Comparison of ENCODE assay signal across 26 mouse cellular contexts in genomic region chr3:53701940-53702339, GRCm38 (mm10). TPM values are rescaled to one million over a fixed set of nuclear protein-coding genes. Genes with fewer than 3 reads are reported as not detected.
"Had no signal": no experiment of that assay in that cellular context is flagged by ENCODE, and none has a peak within 500 bp of the region (broad histone marks: within the 10 kb centered on the region; RNA-seq: fewer than 3 reads in every experiment).

No protein-coding gene starts in this region.

- H3K4me3 ChIP-seq: layer of hippocampus, adult 2 months; limb, embryonic 10.5 days; limb, embryonic 13.5 days; liver, embryonic 12.5 days; liver, embryonic 15.5 days; lung, embryonic 15.5 days; megakaryocyte, embryonic 14.5 days; midbrain, embryonic 10.5 days; midbrain, embryonic 13.5 days; stomach, embryonic 15.5 days had no signal

- H3K9ac ChIP-seq: limb, embryonic 13.5 days; liver, embryonic 12.5 days; liver, embryonic 15.5 days; lung, embryonic 15.5 days; midbrain, embryonic 13.5 days; stomach, embryonic 15.5 days had no signal

- H3K4me1 ChIP-seq: liver, embryonic 12.5 days; liver, embryonic 15.5 days; lung, embryonic 15.5 days; megakaryocyte, embryonic 14.5 days; stomach, embryonic 15.5 days had no signal

- H3K36me3 ChIP-seq: limb, embryonic 10.5 days; limb, embryonic 13.5 days; liver, embryonic 12.5 days; liver, embryonic 15.5 days; lung, embryonic 15.5 days; midbrain, embryonic 10.5 days; midbrain, embryonic 13.5 days; stomach, embryonic 15.5 days had no signal

- H3K27me3 ChIP-seq: limb, embryonic 13.5 days; liver, embryonic 12.5 days; liver, embryonic 15.5 days; lung, embryonic 15.5 days; megakaryocyte, embryonic 14.5 days; midbrain, embryonic 13.5 days; stomach, embryonic 15.5 days had no signal

- H3K4me2 ChIP-seq: limb, embryonic 13.5 days; liver, embryonic 12.5 days; liver, embryonic 15.5 days; lung, embryonic 15.5 days; midbrain, embryonic 13.5 days; stomach, embryonic 15.5 days had no signal

- DNase-seq: kidney, adult 9 months; kidney, postnatal 25 days; layer of hippocampus, adult 9-11 months; liver; lung, adult 18-20 months; lung, postnatal 10 days; lung, postnatal 36 days; right cerebral cortex, adult 18-20 months; right cerebral cortex, postnatal 14 days; right cerebral cortex, postnatal 4 days; thymus, adult 2 months; thymus, postnatal 14 days; thymus, postnatal 4 days had no signal

- ATAC-seq: liver, embryonic 12.5 days; midbrain, embryonic 13.5 days; midbrain, embryonic 16.5 days had no signal

- H3K27ac ChIP-seq: kidney, postnatal 0 days; layer of hippocampus, adult 2 months; limb, embryonic 10.5 days; limb, embryonic 13.5 days; liver, embryonic 12.5 days; liver, embryonic 15.5 days; lung, embryonic 15.5 days; midbrain, embryonic 10.5 days; midbrain, embryonic 13.5 days; stomach, embryonic 15.5 days had no signal

- H3K9me3 ChIP-seq: limb, embryonic 10.5 days; limb, embryonic 13.5 days; liver, embryonic 12.5 days; liver, embryonic 15.5 days; lung, embryonic 15.5 days; megakaryocyte, embryonic 14.5 days; midbrain, embryonic 10.5 days; midbrain, embryonic 13.5 days; stomach, embryonic 15.5 days had no signal

RNA-seq across cellular contexts. Expression of gene Frem2, which starts 44.8 kb away (rescaled TPM):
- total RNA-seq: monocyte, adult 5-6 weeks had no signal
